In genomic region chr19:33092575-33092974, GRCm38 (mm10) we compare ENCODE assay signal across 22 mouse cellular contexts.
DNase-seq lines count a peak whose midpoint lies in the region; ATAC-seq and TF ChIP-seq lines count a peak whose summit lies in the region.
"Had no signal": no experiment of that assay in that cellular context is flagged by ENCODE, and none has a peak within 500 bp of the region (broad histone marks: within the 10 kb centered on the region; RNA-seq: fewer than 3 reads in every experiment).

No protein-coding gene starts in this region.

- H3K4me3 ChIP-seq in intestine, embryonic 14.5 days (ENCODE audit: low read depth, low read length) = no peak overlapping the region
- no peak overlapping the region for H3K4me3 ChIP-seq in intestine, embryonic 16.5 days (ENCODE audit: low read length)
- no peak overlapping the region for H3K4me3 ChIP-seq in thymus, adult 2 months (ENCODE audit: control insufficient read depth, insufficient read depth, low read length)
- H3K4me3 ChIP-seq: embryonic facial prominence, embryonic 13.5 days; embryonic facial prominence, embryonic 15.5 days; erythroblast, embryonic 14.5 days; forebrain, embryonic 10.5 days; forebrain, embryonic 12.5 days had no signal

- no peak for ATAC-seq in intestine, embryonic 14.5 days (replicated peaks; ENCODE audit: low FRiP score, low TSS enrichment, low read depth)
- no peak for ATAC-seq in intestine, embryonic 16.5 days
- ATAC-seq in granulocyte monocyte progenitor cell, adult 5-6 weeks (replicated peaks; ENCODE audit: poor library complexity, severe bottlenecking) = peak; percentile 67
- peak; percentile 50 for ATAC-seq in megakaryocyte progenitor cell, adult 5-6 weeks (replicated peaks; ENCODE audit: poor library complexity)
- ATAC-seq: forebrain, embryonic 14.5 days; forebrain, embryonic 16.5 days had no signal

- no peaks in the 10 kb centered on the region for H3K4me1 ChIP-seq in intestine, embryonic 14.5 days (replicated peaks; ENCODE audit: control insufficient read depth, insufficient read depth, low read length)
- no peaks in the 10 kb centered on the region for H3K4me1 ChIP-seq in intestine, embryonic 16.5 days (ENCODE audit: control insufficient read depth, insufficient read depth, low read length)
- H3K4me1 ChIP-seq in thymus, adult 2 months (replicated peaks; ENCODE audit: control insufficient read depth, insufficient read depth, low read length) = peaks cover 20% of the 10 kb centered on the region
- H3K4me1 ChIP-seq: embryonic facial prominence, embryonic 15.5 days; forebrain, embryonic 12.5 days had no signal

- no peak for TF ChIP-seq CTCF in thymus, adult 2 months (IDR thresholded peaks at IDR 0.05; ENCODE audit: borderline replicate concordance, control insufficient read depth, extremely low read depth, insufficient read depth, low read length, poor library complexity)

- H3K9me3 ChIP-seq in intestine, embryonic 14.5 days (ENCODE audit: control insufficient read depth, low read length) = no peaks in the 10 kb centered on the region
- no peaks in the 10 kb centered on the region for H3K9me3 ChIP-seq in intestine, embryonic 16.5 days (ENCODE audit: control insufficient read depth, low read length)
- H3K9me3 ChIP-seq: embryonic facial prominence, embryonic 13.5 days; embryonic facial prominence, embryonic 15.5 days; forebrain, embryonic 10.5 days; forebrain, embryonic 12.5 days had no signal

- no peak overlapping the region for H3K27ac ChIP-seq in intestine, embryonic 14.5 days (ENCODE audit: low read depth)
- no peak overlapping the region for H3K27ac ChIP-seq in intestine, embryonic 16.5 days (ENCODE audit: low read length)
- H3K27ac ChIP-seq in thymus, adult 2 months (ENCODE audit: control insufficient read depth, insufficient read depth, low read length) = no peak overlapping the region
- H3K27ac ChIP-seq: embryonic facial prominence, embryonic 13.5 days; embryonic facial prominence, embryonic 15.5 days; forebrain, embryonic 10.5 days; forebrain, embryonic 12.5 days had no signal

- H3K27me3 ChIP-seq in intestine, embryonic 14.5 days (replicated peaks; ENCODE audit: control insufficient read depth, insufficient read depth, low read length) = no peaks in the 10 kb centered on the region
- no peaks in the 10 kb centered on the region for H3K27me3 ChIP-seq in intestine, embryonic 16.5 days (replicated peaks; ENCODE audit: control insufficient read depth, insufficient read depth, low read length)
- no peaks in the 10 kb centered on the region for H3K27me3 ChIP-seq in thymus, adult 2 months (ENCODE audit: control insufficient read depth, insufficient read depth, low read length)
- H3K27me3 ChIP-seq: embryonic facial prominence, embryonic 13.5 days; embryonic facial prominence, embryonic 15.5 days; forebrain, embryonic 12.5 days had no signal

- no peak for TF ChIP-seq POLR2A in thymus, adult 2 months (IDR thresholded peaks at IDR 0.05; ENCODE audit: control insufficient read depth, extremely low read depth, insufficient read depth, low read length, poor library complexity)

- DNase-seq in intestine, embryonic 14.5 days (ENCODE audit: low spot score) = peak; percentile 10
- no peak for DNase-seq in thymus, adult 2 months
- DNase-seq: adrenal gland, adult 2 months; adrenal gland, postnatal 10 days; adrenal gland, postnatal 25 days; cerebellum, adult 11 months; cerebellum, adult 18-20 months; cerebellum, adult 8-10 months; cerebellum, adult 9-11 months; cerebellum, postnatal 14 days; cerebellum, postnatal 36 days; embryo, embryonic 11 days had no signal

- no peaks in the 10 kb centered on the region for H3K36me3 ChIP-seq in intestine, embryonic 14.5 days (ENCODE audit: control insufficient read depth, insufficient read depth, low read length)
- no peaks in the 10 kb centered on the region for H3K36me3 ChIP-seq in intestine, embryonic 16.5 days (ENCODE audit: control insufficient read depth, insufficient read depth, low read length)
- H3K36me3 ChIP-seq in thymus, adult 2 months (ENCODE audit: control insufficient read depth, insufficient read depth, low read length) = no peaks in the 10 kb centered on the region
- H3K36me3 ChIP-seq: embryonic facial prominence, embryonic 13.5 days; embryonic facial prominence, embryonic 15.5 days; forebrain, embryonic 10.5 days; forebrain, embryonic 12.5 days had no signal

- H3K4me2 ChIP-seq in intestine, embryonic 14.5 days (ENCODE audit: low read length) = no peak overlapping the region
- H3K4me2 ChIP-seq in intestine, embryonic 16.5 days (ENCODE audit: low read depth, low read length) = no peak overlapping the region
- H3K4me2 ChIP-seq: embryonic facial prominence, embryonic 13.5 days; embryonic facial prominence, embryonic 15.5 days; forebrain, embryonic 12.5 days had no signal

- H3K9ac ChIP-seq in intestine, embryonic 14.5 days (ENCODE audit: low read length) = no peak overlapping the region
- no peak overlapping the region for H3K9ac ChIP-seq in intestine, embryonic 16.5 days (ENCODE audit: low read depth, low read length)
- H3K9ac ChIP-seq: embryonic facial prominence, embryonic 13.5 days; embryonic facial prominence, embryonic 15.5 days; forebrain, embryonic 12.5 days had no signal

Comparison
In these comparisons a context has a peak if more than half of its experiments do, and no peak if none do; other contexts are left out.
1. ATAC-seq: peak in granulocyte monocyte progenitor cell, adult 5-6 weeks (single experiment) and megakaryocyte progenitor cell, adult 5-6 weeks (single experiment); none in intestine, embryonic 14.5 days (single experiment) and intestine, embryonic 16.5 days (single experiment).